Mouse (Mus musculus): ENCODE measurements around the gene Enpp6.

Enpp6 gene

GRCm38 (mm10) chr8:46986386-46987140 is at the start of gene Enpp6:
Enpp6 (plus strand) TSS chr8:46986887.
- DNase-seq (ENCODE audit: low spot score) = no peak

GRCm38 (mm10) chr8:46938218-46938617 is 48.5 kb upstream of the Enpp6 start:
- no peak for DNase-seq (ENCODE audit: low spot score)

GRCm38 (mm10) chr8:46941295-46941694 is 45.4 kb upstream of the Enpp6 start:
- DNase-seq (ENCODE audit: low spot score) = peak; percentile 29

- no peak for DNase-seq (ENCODE audit: low spot score)
Measured at GRCm38 (mm10) chr8:46941731-46942650, 44.7 kb upstream of the Enpp6 start.

GRCm38 (mm10) chr8:46942651-46943024 is 44.0 kb upstream of the Enpp6 start:
- no peak for DNase-seq (ENCODE audit: low spot score)

GRCm38 (mm10) chr8:46943337-46943736 is 43.4 kb upstream of the Enpp6 start:
- DNase-seq (ENCODE audit: low spot score) = no peak

GRCm38 (mm10) chr8:46946181-46946580 is 40.5 kb upstream of the Enpp6 start:
- DNase-seq (ENCODE audit: low spot score) = no peak

- no peak for DNase-seq (ENCODE audit: low spot score)
Measured at GRCm38 (mm10) chr8:46948091-46948757, 38.5 kb upstream of the Enpp6 start.

GRCm38 (mm10) chr8:46953472-46953871 is 33.2 kb upstream of the Enpp6 start:
- DNase-seq (ENCODE audit: low spot score) = peak; percentile 80

- no peak for DNase-seq (ENCODE audit: low spot score)
Measured at GRCm38 (mm10) chr8:46962630-46963427, 23.9 kb upstream of the Enpp6 start.

- no peak for DNase-seq (ENCODE audit: low spot score)
Measured at GRCm38 (mm10) chr8:46963619-46964145, 23.0 kb upstream of the Enpp6 start.

GRCm38 (mm10) chr8:46965812-46966211 is 20.9 kb upstream of the Enpp6 start:
- no peak for DNase-seq (ENCODE audit: low spot score)

- no peak for DNase-seq (ENCODE audit: low spot score)
Measured at GRCm38 (mm10) chr8:46968721-46969120, 18.0 kb upstream of the Enpp6 start.

- DNase-seq (ENCODE audit: low spot score) = no peak
Measured at GRCm38 (mm10) chr8:46969386-46969785, 17.3 kb upstream of the Enpp6 start.

GRCm38 (mm10) chr8:46977376-46977775 is 9.3 kb upstream of the Enpp6 start:
- no peak for DNase-seq (ENCODE audit: low spot score)

GRCm38 (mm10) chr8:46982166-46982565 is 4.5 kb upstream of the Enpp6 start:
- no peak for DNase-seq (ENCODE audit: low spot score)

- no peak for DNase-seq (ENCODE audit: low spot score)
Measured at GRCm38 (mm10) chr8:46982770-46983169, 3.9 kb upstream of the Enpp6 start.

GRCm38 (mm10) chr8:46984647-46985046 is 2.0 kb upstream of the Enpp6 start:
- no peak for DNase-seq (ENCODE audit: low spot score)

GRCm38 (mm10) chr8:46988366-46988765 is 1.7 kb downstream of the Enpp6 start:
- DNase-seq (ENCODE audit: low spot score) = no peak

GRCm38 (mm10) chr8:46991081-46991480 is 4.4 kb downstream of the Enpp6 start:
- no peak for DNase-seq (ENCODE audit: low spot score)

GRCm38 (mm10) chr8:46992579-46992978 is 5.9 kb downstream of the Enpp6 start:
- no peak for DNase-seq (ENCODE audit: low spot score)
